Mouse (Mus musculus) brown adipose tissue, adult 24 weeks (tissue): ENCODE measurements at regions not wholly inside any gene's neighbourhood (a gene's known extent, or its start where the extent isn't known, plus 50 kb on each side); places are given as distances from the start of the nearest gene placed in this dataset.

ENCODE experiments used
- H3K27ac ChIP-seq: fragments of 200-500 bp; replicated peaks from 2 replicates; pipeline ENCODE4 v1.5.1; 2012; ENCODE audit warnings: low read depth, mild to moderate bottlenecking, low read length
- H3K4me1 ChIP-seq: fragments of 200-500 bp; 2 replicates; pipeline ENCODE4 v1.6.1; 2012; ENCODE audit warnings: low read length, mixed read lengths; ENCODE audit not compliant: control insufficient read depth, insufficient read depth, insufficient read length
- H3K4me3 ChIP-seq: fragments of 200-500 bp; 2 replicates; pipeline ENCODE4 v1.5.1; 2012; ENCODE audit warnings: low read depth, mild to moderate bottlenecking, low read length, moderate library complexity; ENCODE audit not compliant: insufficient read depth

GRCm38 (mm10) chr4:55282474-55282873 is 67.4 kb upstream of the Rad23b start:
- Histone ChIP-seq H3K4me3 (no peak overlapping the region), H3K27ac (no peak overlapping the region), H3K4me1 (no peaks in the 10 kb centered on the region)

GRCm38 (mm10) chr4:55284722-55285225 is 65.1 kb upstream of the Rad23b start:
- H3K27ac ChIP-seq, result no peak overlapping the region
- no peak overlapping the region for H3K4me3 ChIP-seq
- H3K4me1 ChIP-seq, result no peaks in the 10 kb centered on the region

- no peak overlapping the region for H3K27ac ChIP-seq
- no peaks in the 10 kb centered on the region for H3K4me1 ChIP-seq
- H3K4me3 ChIP-seq, result no peak overlapping the region
These were observed 64.2 kb upstream of the Rad23b start for GRCm38 (mm10) chr4:55285641-55286040.

- H3K4me3 ChIP-seq, result no peak overlapping the region
These were observed 61.4 kb upstream of the Rad23b start for GRCm38 (mm10) chr4:55288456-55288855.

GRCm38 (mm10) chr4:55292277-55292676 is 57.6 kb upstream of the Rad23b start:
- no peak overlapping the region for H3K27ac ChIP-seq
- H3K4me3 ChIP-seq, result no peak overlapping the region
- H3K4me1 ChIP-seq, result no peaks in the 10 kb centered on the region

More at GRCm38 (mm10) chr4:55288456-55288855, 61.4 kb upstream of the Rad23b start:
- no peaks in the 10 kb centered on the region for H3K4me1 ChIP-seq
- H3K27ac ChIP-seq, result no peak overlapping the region

GRCm38 (mm10) chr4:55292701-55293100 is 57.1 kb upstream of the Rad23b start:
- Histone ChIP-seq H3K4me1 (no peaks in the 10 kb centered on the region), H3K4me3 (no peak overlapping the region), H3K27ac (no peak overlapping the region)

- Histone ChIP-seq H3K27ac (no peak overlapping the region), H3K4me3 (no peak overlapping the region)
These were observed 56.3 kb upstream of the Rad23b start for GRCm38 (mm10) chr4:55293347-55294079.

GRCm38 (mm10) chr4:55294255-55294687 is 55.6 kb upstream of the Rad23b start:
- Histone ChIP-seq H3K27ac (no peak overlapping the region), H3K4me1 (no peaks in the 10 kb centered on the region), H3K4me3 (no peak overlapping the region)

More at GRCm38 (mm10) chr4:55293347-55294079, 56.3 kb upstream of the Rad23b start:
- no peaks in the 10 kb centered on the region for H3K4me1 ChIP-seq

GRCm38 (mm10) chr4:55297841-55298240 is 52.0 kb upstream of the Rad23b start:
- H3K4me3 ChIP-seq, result no peak overlapping the region
- H3K27ac ChIP-seq, result no peak overlapping the region
- H3K4me1 ChIP-seq, result no peaks in the 10 kb centered on the region
